Mouse (Mus musculus) liver (tissue): ENCODE measurements around the gene Calhm6.

Experiments used
- DNase-seq: peaks from one replicate; pipeline ENCODE4 v3.0.0-alpha.2; 2020; ENCODE audit warnings: mixed read lengths

The Calhm6 gene

DNA sequence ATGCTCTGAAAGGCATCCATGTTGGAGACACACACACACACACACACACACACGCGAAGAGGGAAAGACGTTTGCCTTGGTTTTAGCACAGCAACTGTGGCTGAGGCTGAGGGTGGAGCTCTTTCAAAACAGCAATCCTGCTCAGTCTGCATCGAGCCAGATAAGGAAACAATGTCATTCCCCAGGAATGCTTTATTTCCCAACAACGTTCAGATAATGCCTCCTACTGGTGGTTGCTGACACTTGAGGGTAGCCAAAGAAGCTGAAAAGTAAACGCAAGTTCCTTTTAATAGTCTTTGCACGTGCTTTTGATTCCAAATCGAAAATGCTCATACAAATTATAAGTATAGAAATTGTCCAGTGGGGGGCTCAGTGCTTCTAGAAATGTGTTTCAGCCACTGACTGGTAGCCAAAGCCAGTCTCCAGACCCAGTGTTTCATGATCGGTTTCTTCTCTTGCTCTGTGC, 31.3 kb downstream of the Calhm6 start, which contains the start of gene Calhm5:
TSS of gene Calhm5 (minus strand) at position 102 of the 466 bp plus-strand sequence.
- DNase-seq: peak; percentile 8

DNA sequence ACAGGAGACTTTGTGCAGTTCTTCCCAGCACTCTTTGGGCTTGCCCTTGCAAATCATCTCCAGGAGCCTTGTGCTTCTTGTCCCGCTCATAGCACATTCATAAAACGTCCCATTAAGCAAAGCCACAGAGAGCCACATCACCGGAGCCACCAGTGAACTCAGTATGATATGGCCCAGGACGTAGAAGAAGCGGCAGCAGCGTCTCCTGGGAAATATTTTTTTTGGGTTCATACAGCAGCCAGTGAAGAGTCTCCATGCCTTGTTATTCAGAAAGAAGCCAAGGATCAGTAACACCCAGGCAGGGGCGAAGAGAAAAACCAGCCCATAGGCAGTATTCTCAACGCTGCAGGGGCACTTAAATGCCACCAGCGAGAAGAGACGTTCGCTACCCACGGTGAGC, 31.8 kb downstream of the Calhm6 start:
- no peak for DNase-seq

DNA sequence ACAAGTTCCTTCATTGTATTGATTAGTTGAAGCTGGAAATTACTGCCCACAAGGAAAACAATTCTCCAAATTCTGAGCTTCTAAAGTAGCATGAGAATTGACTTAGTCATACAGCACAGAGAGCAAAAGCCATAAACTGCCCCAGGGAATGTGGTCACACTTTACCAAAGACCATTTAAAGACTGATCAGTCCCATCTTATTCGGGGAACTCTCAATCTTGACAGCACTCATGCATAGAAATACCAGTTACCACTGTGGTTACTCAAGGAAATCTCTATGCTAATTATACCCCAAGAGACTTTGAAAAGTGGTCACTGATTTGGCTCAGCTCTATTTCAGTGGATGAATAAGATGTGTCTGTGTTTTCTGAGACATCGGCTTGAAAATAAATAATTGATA, 32.6 kb downstream of the Calhm6 start:
- no peak for DNase-seq

DNA sequence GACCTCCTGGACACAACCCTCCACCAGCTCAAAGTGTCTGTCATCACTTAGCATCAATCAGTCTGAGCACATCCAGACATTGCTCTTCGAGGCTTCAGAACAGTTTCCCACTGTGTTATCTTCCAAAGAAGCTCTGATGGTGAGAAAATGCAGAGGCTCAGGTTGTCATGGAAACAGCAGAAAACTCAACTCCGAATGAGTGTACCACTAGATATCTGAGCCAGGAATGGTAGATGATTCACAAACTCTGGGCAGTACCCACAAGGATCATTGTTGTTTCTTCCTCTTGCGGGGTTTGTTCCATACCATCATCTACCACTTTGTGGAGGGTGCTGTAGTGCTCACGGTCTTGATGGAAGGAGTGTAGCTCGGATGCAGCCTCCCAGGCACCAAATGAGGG, 35.9 kb downstream of the Calhm6 start:
- DNase-seq: no peak

DNA sequence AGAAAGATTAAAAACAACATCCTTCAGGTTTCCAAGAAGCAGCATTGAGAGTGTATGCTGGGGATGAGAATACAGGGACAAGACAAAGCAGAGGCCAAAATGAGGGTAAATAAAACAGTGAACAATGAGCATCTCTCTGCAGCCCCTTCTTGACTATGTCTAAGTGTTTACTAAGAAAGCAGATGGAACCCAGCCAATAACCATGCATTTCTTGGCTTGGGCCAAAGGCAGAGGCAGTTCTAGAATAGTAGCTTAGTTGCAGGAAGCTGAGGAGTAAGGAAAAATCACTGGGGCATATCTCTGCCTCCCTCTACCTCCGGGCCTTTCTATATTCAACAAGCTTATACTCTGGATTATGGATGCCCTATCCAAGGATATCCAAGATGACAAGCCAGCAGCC, 37.3 kb downstream of the Calhm6 start:
- DNase-seq: no peak

DNA sequence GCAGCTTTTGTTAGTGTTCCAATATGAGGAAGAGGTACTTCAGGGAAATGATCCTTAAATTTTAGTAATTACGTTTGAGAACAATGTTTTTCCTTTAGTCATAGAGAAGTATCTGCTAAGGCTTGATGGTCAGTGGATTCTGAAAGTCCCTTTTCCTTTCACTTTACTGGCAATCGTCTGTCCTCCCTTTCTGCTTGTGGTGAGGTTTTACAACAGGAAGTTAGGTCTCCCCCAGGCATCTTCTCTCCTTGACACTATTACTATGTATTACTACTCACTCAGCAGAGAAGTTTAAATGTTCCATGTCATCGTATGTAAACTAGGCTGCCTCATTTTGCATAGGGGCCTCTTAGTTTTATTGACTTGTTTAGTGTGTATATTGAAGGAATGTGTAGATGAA, 38.3 kb downstream of the Calhm6 start:
- DNase-seq: no peak

DNA sequence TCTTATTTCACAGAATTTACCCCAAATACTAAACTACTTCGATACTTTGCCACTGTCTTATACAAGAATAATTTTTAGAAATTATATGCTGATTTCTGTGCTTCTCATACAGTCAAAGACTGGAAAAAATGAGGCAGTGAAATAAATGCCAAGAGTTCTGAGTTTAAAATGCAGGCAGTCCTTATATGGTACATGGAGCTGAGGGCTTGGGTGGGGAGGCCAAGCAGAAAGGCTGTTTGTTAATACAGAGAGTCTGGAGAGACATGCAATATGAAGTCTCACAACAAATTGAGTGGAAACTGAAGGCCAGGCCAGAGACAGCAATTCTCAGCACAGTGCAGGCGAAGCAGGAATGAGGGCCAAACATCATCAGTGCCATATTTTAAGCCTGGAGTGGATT, 39.3 kb downstream of the Calhm6 start:
- DNase-seq: no peak

DNA sequence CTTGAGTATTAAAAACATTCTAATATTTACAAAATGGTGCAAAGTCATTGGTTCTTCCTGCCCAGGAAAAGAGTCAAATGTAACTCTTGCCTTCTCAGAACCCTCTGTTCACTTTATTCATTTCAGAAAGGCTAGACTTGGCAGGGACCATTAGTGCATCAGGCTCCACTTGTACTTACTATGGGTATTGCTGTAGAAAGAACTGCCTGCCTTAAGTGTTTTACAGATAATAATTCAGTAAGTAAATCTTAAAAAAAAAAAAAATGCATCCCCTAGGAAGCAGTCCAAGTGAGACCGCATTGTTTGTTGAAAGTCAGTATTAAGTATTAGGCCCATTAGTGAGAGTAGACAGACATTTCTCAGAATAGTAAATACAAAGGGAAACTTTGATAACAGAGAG, 41.3 kb downstream of the Calhm6 start:
- DNase-seq: no peak
